26 mouse cellular contexts compared by ENCODE assay signal in genomic region chr5:68093085-68093484, GRCm38 (mm10).
"Had no signal": no experiment of that assay in that cellular context is flagged by ENCODE, and none has a peak within 500 bp of the region (broad histone marks: within the 10 kb centered on the region; RNA-seq: fewer than 3 reads in every experiment).

No protein-coding gene starts in this region.

- H3K4me3 ChIP-seq: heart, adult 2 months; heart, embryonic 13.5 days; heart, embryonic 15.5 days; hindbrain, embryonic 12.5 days; kidney, embryonic 15.5 days; layer of hippocampus, adult 2 months; left cerebral cortex, adult 2 months; limb, embryonic 10.5 days; limb, embryonic 12.5 days had no signal

- H3K9me3 ChIP-seq: heart, embryonic 13.5 days; heart, embryonic 15.5 days; hindbrain, embryonic 12.5 days; kidney, embryonic 15.5 days; limb, embryonic 10.5 days; limb, embryonic 12.5 days had no signal

- H3K4me1 ChIP-seq: heart, embryonic 13.5 days; heart, embryonic 15.5 days; hindbrain, embryonic 12.5 days; kidney, embryonic 15.5 days; limb, embryonic 10.5 days; limb, embryonic 12.5 days had no signal

- H3K27me3 ChIP-seq: heart, embryonic 13.5 days; heart, embryonic 15.5 days; hindbrain, embryonic 12.5 days; kidney, embryonic 15.5 days; limb, embryonic 12.5 days had no signal

- H3K36me3 ChIP-seq: heart, embryonic 13.5 days; heart, embryonic 15.5 days; hindbrain, embryonic 12.5 days; kidney, embryonic 15.5 days; limb, embryonic 10.5 days; limb, embryonic 12.5 days had no signal

- ATAC-seq: forebrain, postnatal 0 days; hindbrain, embryonic 16.5 days; intestine, embryonic 16.5 days had no signal

- H3K4me2 ChIP-seq: heart, embryonic 11.5 days; heart, embryonic 13.5 days; heart, embryonic 15.5 days; hindbrain, embryonic 12.5 days; hindbrain, embryonic 14.5 days; kidney, embryonic 15.5 days; limb, embryonic 12.5 days had no signal

- DNase-seq: forebrain, postnatal 0 days; gastrocnemius, postnatal 14 days; gastrocnemius, postnatal 36 days; heart, adult 11 months; heart, adult 2 months; heart, postnatal 14 days; heart, postnatal 36 days; kidney, adult 11 months; kidney, adult 2 months; kidney, adult 9 months; kidney, postnatal 25 days; kidney, postnatal 4 days; liver had no signal

- H3K9ac ChIP-seq: forebrain, postnatal 0 days; heart, embryonic 13.5 days; heart, embryonic 15.5 days; hindbrain, embryonic 12.5 days; hindbrain, embryonic 14.5 days; kidney, embryonic 15.5 days; limb, embryonic 12.5 days had no signal

- H3K27ac ChIP-seq: heart, adult 2 months; heart, embryonic 13.5 days; heart, embryonic 15.5 days; hindbrain, embryonic 12.5 days; hindbrain, embryonic 14.5 days; kidney, embryonic 15.5 days; kidney, postnatal 0 days; layer of hippocampus, adult 2 months; left cerebral cortex, adult 2 months; limb, embryonic 10.5 days; limb, embryonic 12.5 days had no signal
